Mouse (Mus musculus): ENCODE data around the gene Trnp1. TPM values are rescaled to one million over a fixed set of nuclear protein-coding genes. Genes with fewer than 3 reads are reported as not detected.

The Trnp1 gene
- polyA plus RNA-seq, 1 experiment, result 1.0 TPM

GRCm38 (mm10) chr4:133452433-133452832 lies 45.9 kb downstream of the Trnp1 start:
- H3K4me1 ChIP-seq (ENCODE audit: control insufficient read depth, insufficient read depth, insufficient read length, low read length), result no peaks in the 10 kb centered on the region
- no peak overlapping the region for H3K27ac ChIP-seq (replicated peaks; ENCODE audit: low read depth, low read length)
- H3K4me3 ChIP-seq (ENCODE audit: insufficient read depth, low read depth, low read length), result no peak overlapping the region

- Histone ChIP-seq H3K4me3 (ENCODE audit: insufficient read depth, low read depth, low read length) (no peak overlapping the region), H3K4me1 (ENCODE audit: control insufficient read depth, insufficient read depth, insufficient read length, low read length) (no peaks in the 10 kb centered on the region), H3K27ac (replicated peaks; ENCODE audit: low read depth, low read length) (no peak overlapping the region)
Measured at GRCm38 (mm10) chr4:133451536-133451935, 46.8 kb downstream of the Trnp1 start.

GRCm38 (mm10) chr4:133449726-133450125 lies 48.6 kb downstream of the Trnp1 start:
- no peak overlapping the region for H3K4me3 ChIP-seq (ENCODE audit: insufficient read depth, low read depth, low read length)
- H3K4me1 ChIP-seq (ENCODE audit: control insufficient read depth, insufficient read depth, insufficient read length, low read length), result no peaks in the 10 kb centered on the region
- no peak overlapping the region for H3K27ac ChIP-seq (replicated peaks; ENCODE audit: low read depth, low read length)

- H3K4me3 ChIP-seq (ENCODE audit: insufficient read depth, low read depth, low read length), result no peak overlapping the region
- H3K4me1 ChIP-seq (ENCODE audit: control insufficient read depth, insufficient read depth, insufficient read length, low read length), result no peaks in the 10 kb centered on the region
- no peak overlapping the region for H3K27ac ChIP-seq (replicated peaks; ENCODE audit: low read depth, low read length)
Measured at GRCm38 (mm10) chr4:133448708-133449388, 49.5 kb downstream of the Trnp1 start.

- Histone ChIP-seq H3K4me1 (ENCODE audit: control insufficient read depth, insufficient read depth, insufficient read length, low read length) (no peaks in the 10 kb centered on the region), H3K27ac (replicated peaks; ENCODE audit: low read depth, low read length) (no peak overlapping the region), H3K4me3 (ENCODE audit: insufficient read depth, low read depth, low read length) (no peak overlapping the region)
Measured at GRCm38 (mm10) chr4:133447967-133448366, 50.4 kb downstream of the Trnp1 start.

- H3K27ac ChIP-seq (replicated peaks; ENCODE audit: low read depth, low read length), result no peak overlapping the region
- no peak overlapping the region for H3K4me3 ChIP-seq (ENCODE audit: insufficient read depth, low read depth, low read length)
- no peaks in the 10 kb centered on the region for H3K4me1 ChIP-seq (ENCODE audit: control insufficient read depth, insufficient read depth, insufficient read length, low read length)
Measured at GRCm38 (mm10) chr4:133447366-133447765, 51.0 kb downstream of the Trnp1 start.

GRCm38 (mm10) chr4:133445727-133446126 lies 52.6 kb downstream of the Trnp1 start:
- Histone ChIP-seq H3K4me3 (ENCODE audit: insufficient read depth, low read depth, low read length) (no peak overlapping the region), H3K27ac (replicated peaks; ENCODE audit: low read depth, low read length) (no peak overlapping the region), H3K4me1 (ENCODE audit: control insufficient read depth, insufficient read depth, insufficient read length, low read length) (no peaks in the 10 kb centered on the region)

- Histone ChIP-seq H3K27ac (replicated peaks; ENCODE audit: low read depth, low read length) (no peak overlapping the region), H3K4me1 (ENCODE audit: control insufficient read depth, insufficient read depth, insufficient read length, low read length) (0 out of 2 replicates have a peak, but pooled peaks cover 3% of the 10 kb centered on the region)
Measured at GRCm38 (mm10) chr4:133443085-133443484, 55.3 kb downstream of the Trnp1 start.

GRCm38 (mm10) chr4:133442194-133442593 lies 56.2 kb downstream of the Trnp1 start:
- H3K4me3 ChIP-seq (ENCODE audit: insufficient read depth, low read depth, low read length), result no peak overlapping the region
- H3K4me1 ChIP-seq (ENCODE audit: control insufficient read depth, insufficient read depth, insufficient read length, low read length), result 0 out of 2 replicates have a peak, but pooled peaks cover 3% of the 10 kb centered on the region
- H3K27ac ChIP-seq (replicated peaks; ENCODE audit: low read depth, low read length), result no peak overlapping the region

More at GRCm38 (mm10) chr4:133443085-133443484, 55.3 kb downstream of the Trnp1 start:
- H3K4me3 ChIP-seq (ENCODE audit: insufficient read depth, low read depth, low read length), result no peak overlapping the region

Other genes with a start within 250 kb of the Trnp1 start
- gene Sytl1, start 235.4 kb downstream of the Trnp1 start, polyA plus RNA-seq (2012; ENCODE audit: insufficient read depth, insufficient read length, missing spikeins), result 2.4 and 3.2 TPM in 2 replicates
- gene Tmem222, start 220.8 kb downstream of the Trnp1 start, polyA plus RNA-seq (2012; ENCODE audit: insufficient read depth, insufficient read length, missing spikeins), result 28.8 and 34.4 TPM in 2 replicates
- gene Wdtc1, start 145.1 kb downstream of the Trnp1 start, polyA plus RNA-seq (2012; ENCODE audit: insufficient read depth, insufficient read length, missing spikeins), result 25.6 TPM in 2 replicates
- gene Slc9a1, start 128.8 kb downstream of the Trnp1 start, polyA plus RNA-seq (2012; ENCODE audit: insufficient read depth, insufficient read length, missing spikeins), result 8.6 and 10.3 TPM in 2 replicates
- gene Tent5b, start 18.4 kb downstream of the Trnp1 start, polyA plus RNA-seq (2012; ENCODE audit: insufficient read depth, insufficient read length, missing spikeins), result 0.44 TPM in 1 of 2 replicates, not detected in the other
- not detected in 2 replicates for gene Kdf1, start 20.4 kb upstream of the Trnp1 start, polyA plus RNA-seq (2012; ENCODE audit: insufficient read depth, insufficient read length, missing spikeins)
- gene Nudc, start 47.4 kb upstream of the Trnp1 start, polyA plus RNA-seq (2012; ENCODE audit: insufficient read depth, insufficient read length, missing spikeins), result 75.2 and 77.0 TPM in 2 replicates
- gene Nr0b2, start 54.8 kb upstream of the Trnp1 start, polyA plus RNA-seq (2012; ENCODE audit: insufficient read depth, insufficient read length, missing spikeins), result not detected in 2 replicates
- 0.96 and 1.5 TPM in 2 replicates for gene Gpatch3, start 76.2 kb upstream of the Trnp1 start, polyA plus RNA-seq (2012; ENCODE audit: insufficient read depth, insufficient read length, missing spikeins)
- gene Gpn2, start 85.8 kb upstream of the Trnp1 start, polyA plus RNA-seq (2012; ENCODE audit: insufficient read depth, insufficient read length, missing spikeins), result 8.1 TPM in 2 replicates
- 1.2 and 1.3 TPM in 2 replicates for gene Sfn, start 103.6 kb upstream of the Trnp1 start, polyA plus RNA-seq (2012; ENCODE audit: insufficient read depth, insufficient read length, missing spikeins)
- gene Zdhhc18, start 151.6 kb upstream of the Trnp1 start, polyA plus RNA-seq (2012; ENCODE audit: insufficient read depth, insufficient read length, missing spikeins), result 9.4 and 10.6 TPM in 2 replicates
- 4.6 and 5.9 TPM in 2 replicates for gene Pigv, start 174.1 kb upstream of the Trnp1 start, polyA plus RNA-seq (2012; ENCODE audit: insufficient read depth, insufficient read length, missing spikeins)

All from brown adipose tissue, adult 24 weeks (tissue).